In the genomic region with DNA sequence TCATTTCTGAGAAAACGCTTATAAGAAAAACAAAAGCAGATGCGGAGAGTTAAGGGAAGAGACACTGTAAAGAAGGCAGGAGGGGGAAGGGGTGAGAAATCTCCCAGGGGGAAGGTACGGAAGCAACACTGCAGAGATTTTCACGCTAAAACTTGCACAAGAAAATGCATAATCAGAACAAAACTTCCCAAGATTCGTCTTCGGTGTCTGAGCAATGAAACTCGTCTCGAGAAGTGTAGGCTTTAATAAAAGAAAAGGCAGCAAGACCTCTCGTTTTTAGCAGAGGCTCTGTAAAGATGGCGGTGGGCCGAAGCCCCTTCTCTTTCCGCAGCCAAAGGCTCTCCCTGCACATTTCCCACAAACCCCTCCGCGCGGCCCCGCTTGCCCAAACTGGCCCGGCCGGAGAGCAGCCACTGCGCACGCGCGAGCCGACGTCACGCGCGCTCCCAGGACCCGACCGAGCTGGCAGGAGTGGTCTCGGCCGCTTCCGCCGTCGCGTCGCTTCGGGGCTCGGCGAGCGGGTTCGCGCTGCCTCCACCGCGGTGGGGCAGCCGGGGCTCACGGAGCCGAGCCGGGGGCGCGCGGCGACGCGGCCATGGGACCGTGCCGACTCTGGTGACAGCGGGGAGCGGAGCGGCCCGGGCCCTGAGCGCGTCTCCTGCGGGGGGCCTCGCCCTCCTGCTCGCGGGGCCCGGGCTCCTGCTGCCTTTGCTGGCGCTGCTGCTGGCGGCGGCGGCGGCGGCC, we compare ENCODE assay signal across 8 mouse cellular contexts. TPM values are rescaled to one million over a fixed set of nuclear protein-coding genes. Genes with fewer than 3 reads are reported as not detected.
A peak's percentile ranks its signal among the peaks of the same experiment; 100 is the strongest.
DNase-seq lines count a peak whose midpoint lies in the region; ATAC-seq and TF ChIP-seq lines count a peak whose summit lies in the region.

A gene (plus strand): TSS at position 445 of the 744 bp plus-strand sequence.

- peak within 1 kb of the TSS; percentile 93 for H3K9ac ChIP-seq in forebrain, embryonic 13.5 days
- H3K9ac ChIP-seq in liver, postnatal 0 days (replicated peaks), result peak within 1 kb of the TSS; percentile 90
- H3K9ac ChIP-seq in neural tube, embryonic 14.5 days (replicated peaks; ENCODE audit: low read depth, low read length), result peak within 1 kb of the TSS; percentile 97

- H3K9me3 ChIP-seq in E14TG2a.4 (ENCODE audit: low read length), result no peaks in the 10 kb centered on the region
- no peaks in the 10 kb centered on the region for H3K9me3 ChIP-seq in forebrain, embryonic 13.5 days (replicated peaks)
- no peaks in the 10 kb centered on the region for H3K9me3 ChIP-seq in liver, postnatal 0 days (ENCODE audit: low read length)
- no peaks in the 10 kb centered on the region for H3K9me3 ChIP-seq in neural tube, embryonic 14.5 days (ENCODE audit: control insufficient read depth, low read length)

- H3K4me2 ChIP-seq in forebrain, embryonic 13.5 days, result peak within 1 kb of the TSS; percentile 88
- H3K4me2 ChIP-seq in liver, postnatal 0 days (ENCODE audit: low read depth, low read length), result peak within 1 kb of the TSS; percentile 89
- H3K4me2 ChIP-seq in neural tube, embryonic 14.5 days (ENCODE audit: low read depth, low read length), result peak within 1 kb of the TSS; percentile 92

- WGBS in forebrain, embryonic 13.5 days, result under 1% methylated on average over 55 of the region's 73 CpGs
- WGBS in large intestine, adult 2 months, result 1% methylated on average over 70 of the region's 73 CpGs
- WGBS in liver, postnatal 0 days (ENCODE audit: insufficient replicate concordance), result under 1% methylated on average over 73 of the region's 73 CpGs
- WGBS in neural tube, embryonic 14.5 days, result under 1% methylated on average over 65 of the region's 73 CpGs

- ATAC-seq in forebrain, embryonic 13.5 days, result peak; percentile 96
- ATAC-seq in liver, postnatal 0 days, result peak; percentile 94
- peak; percentile 95 for ATAC-seq in neural tube, embryonic 14.5 days (ENCODE audit: low read depth)

- no peak for TF ChIP-seq EP300 in liver, postnatal 0 days (IDR thresholded peaks at IDR 0.05; ENCODE audit: low read depth)

- peak; percentile 82 for DNase-seq in c-Kit-positive CD71-positive TER-119-positive erythroid progenitor cells, embryonic 14.5 days (ENCODE audit: low spot score)
- DNase-seq in heart, postnatal 10 days, result peak; percentile 98 to 99
- DNase-seq in large intestine, adult 2 months (ENCODE audit: low read depth, low spot score), result no peak
- DNase-seq in liver, postnatal 0 days, result peak; percentile 96
- DNase-seq in testis, postnatal 10 days (ENCODE audit: low spot score), result peak; percentile 98

- H3K27me3 ChIP-seq in E14TG2a.4 (ENCODE audit: insufficient read depth, low read length), result no peaks in the 10 kb centered on the region
- H3K27me3 ChIP-seq in forebrain, embryonic 13.5 days, result no peaks in the 10 kb centered on the region
- no peaks in the 10 kb centered on the region for H3K27me3 ChIP-seq in liver, postnatal 0 days (ENCODE audit: insufficient read depth, low read length)
- H3K27me3 ChIP-seq in neural tube, embryonic 14.5 days (ENCODE audit: control insufficient read depth, insufficient read depth, low read length), result no peaks in the 10 kb centered on the region; the same call in 1 of the 2 replicates

- H3K27ac ChIP-seq in forebrain, embryonic 13.5 days, result peak within 1 kb of the TSS; percentile 89
- H3K27ac ChIP-seq in liver, postnatal 0 days (ENCODE audit: low read depth), result peak within 1 kb of the TSS; percentile 97
- peak within 1 kb of the TSS; percentile 96 for H3K27ac ChIP-seq in neural tube, embryonic 14.5 days (ENCODE audit: low read depth, low read length)

- peaks cover 16% of the 10 kb centered on the region for H3K36me3 ChIP-seq in E14TG2a.4 (ENCODE audit: insufficient read depth, low read length)
- peaks cover 8% of the 10 kb centered on the region for H3K36me3 ChIP-seq in forebrain, embryonic 13.5 days (ENCODE audit: poor library complexity, severe bottlenecking)
- no peaks in the 10 kb centered on the region for H3K36me3 ChIP-seq in liver, postnatal 0 days (replicated peaks; ENCODE audit: insufficient read depth, low read length)
- no peaks in the 10 kb centered on the region for H3K36me3 ChIP-seq in neural tube, embryonic 14.5 days (ENCODE audit: control insufficient read depth, insufficient read depth, low read length)

- no peak for TF ChIP-seq CTCF in E14TG2a.4 (conservative IDR thresholded peaks at IDR 0.05; ENCODE audit: low read length)
- no peak for TF ChIP-seq CTCF in liver, postnatal 0 days (IDR thresholded peaks at IDR 0.05; ENCODE audit: low read depth)

- H3K4me1 ChIP-seq in E14TG2a.4 (replicated peaks; ENCODE audit: low read depth, low read length), result peaks cover 46% of the 10 kb centered on the region
- H3K4me1 ChIP-seq in forebrain, embryonic 13.5 days, result peaks cover 25% of the 10 kb centered on the region
- peaks cover 13% of the 10 kb centered on the region for H3K4me1 ChIP-seq in liver, postnatal 0 days (ENCODE audit: insufficient read depth)
- peaks cover 16% of the 10 kb centered on the region for H3K4me1 ChIP-seq in neural tube, embryonic 14.5 days (ENCODE audit: control insufficient read depth, insufficient read depth, low read length)

- H3K4me3 ChIP-seq in E14TG2a.4 (replicated peaks; ENCODE audit: low read length), result peak within 1 kb of the TSS; percentile 92
- H3K4me3 ChIP-seq in forebrain, embryonic 13.5 days, result peak within 1 kb of the TSS; percentile 88
- H3K4me3 ChIP-seq in liver, postnatal 0 days (ENCODE audit: low read depth, low read length), result peak within 1 kb of the TSS; percentile 88
- H3K4me3 ChIP-seq in neural tube, embryonic 14.5 days (ENCODE audit: low read depth, low read length), result peak within 1 kb of the TSS; percentile 95

- intact Hi-C loops in heart, postnatal 10 days (cut with DNase I), result loop anchor here (2.0 kb wide), 1 partner anchor 15 kb away; no protein-coding TSS in a partner anchor

RNA-seq across cellular contexts. Expression of the gene that starts here (rescaled TPM):
- polyA plus RNA-seq in forebrain, embryonic 13.5 days (2015; fragmentation: Nextera tagmentation; extraction: Ambion mirVana), result 41.5 and 41.9 TPM in 2 replicates
- 100 to 1,000 TPM in 1 of 2 experiments, 10 to 100 TPM in 1; 97.2 to 108 TPM for total RNA-seq in heart, postnatal 10 days (2021)
- 10.6 and 20.1 TPM in 2 replicates for polyA plus RNA-seq in large intestine, adult 2 months (2012; rRNA removed)
- 9.3 and 9.8 TPM in 2 replicates for polyA plus RNA-seq in liver, postnatal 0 days (2015; fragmentation: Nextera tagmentation; extraction: Ambion mirVana)
- 71.2 and 86.2 TPM in 2 replicates for polyA plus RNA-seq in neural tube, embryonic 14.5 days (2014; fragmentation: Nextera tagmentation; extraction: Ambion mirVana)
